Mouse (Mus musculus) cerebellum, adult 2 months (tissue): ENCODE measurements at regions not wholly inside any gene's neighbourhood (a gene's known extent, or its start where the extent isn't known, plus 50 kb on each side); places are given as distances from the start of the nearest gene placed in this dataset.

Experiments
- CTCF ChIP-seq: fragments of 200-500 bp; IDR thresholded peaks from 2 replicates; pipeline ENCODE4 v1.5.1; 2011; ENCODE audit warnings: low read depth, mild to moderate bottlenecking, control low read depth, low read length, moderate library complexity, borderline replicate concordance; ENCODE audit not compliant: insufficient read depth
- POLR2A ChIP-seq: fragments of 200-500 bp; IDR thresholded peaks from 2 replicates; pipeline ENCODE4 v1.6.1; 2011; ENCODE audit warnings: low read length, control low read depth, borderline replicate concordance; ENCODE audit not compliant: insufficient read depth

DNA sequence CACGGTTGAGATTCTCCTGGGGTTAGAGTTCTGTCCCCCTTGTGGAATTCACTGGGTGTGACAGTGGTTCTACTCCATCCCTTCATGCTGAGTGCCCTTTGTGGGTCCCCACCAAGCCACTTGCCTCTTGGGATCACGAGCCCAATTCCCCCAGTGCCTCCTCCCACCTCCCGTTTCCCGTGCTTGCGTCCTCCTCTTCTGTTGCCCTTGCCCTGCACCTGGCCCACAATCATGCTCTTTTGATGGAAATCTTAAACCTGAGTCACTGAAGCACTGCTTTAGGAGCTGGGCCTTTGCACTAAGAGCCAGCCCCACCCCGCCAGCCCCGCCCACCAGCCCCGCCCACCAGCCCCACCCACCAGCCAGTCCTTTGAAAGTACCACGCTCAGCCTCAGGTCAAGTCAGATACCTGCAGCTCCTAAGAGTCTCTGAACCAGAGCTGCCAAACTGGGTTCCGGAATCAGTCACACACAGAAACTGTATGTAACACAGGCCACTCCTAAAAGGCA, 79.8 kb upstream of the Sertad2 start:
- TF ChIP-seq POLR2A (no peak), CTCF (no peak)
